Mouse (Mus musculus): ENCODE results near the gene Tmem191c. TPM values are rescaled to one million over a fixed set of nuclear protein-coding genes. Genes with fewer than 3 reads are reported as not detected.

The Tmem191c gene
- 26.1 TPM for total RNA-seq (2023)

GRCm38 (mm10) chr16:17275721-17276120 lies at the start of gene Tmem191c:
Gene Tmem191c, plus strand, starts transcription at chr16:17276077.

DNA sequence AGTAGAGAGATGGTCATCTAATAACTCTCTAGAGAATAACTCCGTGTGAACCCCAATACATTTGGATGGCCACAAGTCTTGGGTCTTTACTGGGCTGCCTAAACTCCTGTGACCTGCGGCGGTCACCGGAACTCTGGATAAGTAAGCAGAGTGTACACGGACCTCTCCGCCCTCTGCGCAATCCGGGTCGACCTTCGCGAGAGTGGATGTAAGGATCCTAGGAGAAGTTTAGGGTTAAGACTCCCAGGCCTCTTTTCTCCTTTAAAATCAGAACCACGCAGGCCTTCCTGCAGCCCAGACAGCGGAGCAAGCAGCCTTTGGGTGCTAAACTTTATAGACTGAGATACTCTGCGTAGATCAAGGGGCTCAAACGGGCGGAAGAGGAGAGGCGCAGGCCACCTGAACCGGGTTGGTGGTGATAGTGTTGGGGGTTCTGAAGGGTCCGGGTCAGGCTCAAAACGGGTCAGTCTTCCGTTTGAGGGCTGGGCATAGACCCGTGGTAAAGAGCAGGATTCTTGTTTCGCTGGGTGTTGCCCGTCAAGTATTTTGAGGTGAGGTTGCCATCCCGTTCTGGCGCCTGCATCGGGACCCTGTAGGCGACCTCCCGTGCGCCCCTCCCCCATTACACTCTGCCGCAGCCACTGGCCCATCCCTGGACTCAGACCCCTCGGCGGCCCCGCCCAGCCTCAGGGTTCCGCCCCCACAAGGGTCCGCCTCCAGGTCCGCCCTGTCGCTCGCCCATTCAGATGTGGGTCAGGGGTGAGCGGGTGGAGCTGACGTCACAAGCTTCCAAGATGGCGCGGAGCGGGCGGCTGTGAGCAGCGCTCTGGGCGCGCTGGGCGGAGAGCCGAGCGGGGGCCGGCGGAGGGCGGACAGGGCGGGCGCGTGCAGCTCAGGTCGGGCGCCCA lies 42.8 kb upstream of the Tmem191c start, which contains the start of gene Hic2:
Gene Hic2, plus strand, starts transcription at position 779 of the 908 bp plus-strand sequence.

GRCm38 (mm10) chr16:17331116-17331515 lies 55.2 kb downstream of the Tmem191c start, which contains the start of gene Serpind1:
Gene Serpind1, plus strand, starts transcription at chr16:17331371.

Other genes with a start within 250 kb of the Tmem191c start
- gene Ypel1, start 206.4 kb upstream of the Tmem191c start, total RNA-seq (2023), result 1.4 TPM
- 125 TPM for gene Ppil2, start 164.8 kb upstream of the Tmem191c start, total RNA-seq (2023)
- 6.1 TPM for gene 2610318N02Rik, start 150.9 kb upstream of the Tmem191c start, total RNA-seq (2023)
- gene Sdf2l1, start 143.7 kb upstream of the Tmem191c start, total RNA-seq (2023), result 14.4 TPM
- 5.9 TPM for gene Ydjc, start 131.5 kb upstream of the Tmem191c start, total RNA-seq (2023)
- 0.89 TPM for gene Ccdc116, start 128.8 kb upstream of the Tmem191c start, total RNA-seq (2023)
- gene Ube2l3, start 73.4 kb upstream of the Tmem191c start, total RNA-seq (2023), result 95.6 TPM
- gene Rimbp3, start 67.5 kb upstream of the Tmem191c start, total RNA-seq (2023), result 0.37 TPM
- 5.5 TPM for gene Hic2, start 42.5 kb upstream of the Tmem191c start, total RNA-seq (2023)
- gene Serpind1, start 55.3 kb downstream of the Tmem191c start, total RNA-seq (2023), result not detected
- gene Snap29, start 129.9 kb downstream of the Tmem191c start, total RNA-seq (2023), result 20.9 TPM
- gene Pi4ka, start 130.2 kb downstream of the Tmem191c start, total RNA-seq (2023), result 107 TPM
- 50.7 TPM for gene Crkl, start 175.9 kb downstream of the Tmem191c start, total RNA-seq (2023)
- gene Aifm3, start 213.5 kb downstream of the Tmem191c start, total RNA-seq (2023), result not detected
- gene Lztr1, start 232.6 kb downstream of the Tmem191c start, total RNA-seq (2023), result 73.7 TPM